13 mouse cellular contexts compared by ENCODE assay signal in the genomic region with DNA sequence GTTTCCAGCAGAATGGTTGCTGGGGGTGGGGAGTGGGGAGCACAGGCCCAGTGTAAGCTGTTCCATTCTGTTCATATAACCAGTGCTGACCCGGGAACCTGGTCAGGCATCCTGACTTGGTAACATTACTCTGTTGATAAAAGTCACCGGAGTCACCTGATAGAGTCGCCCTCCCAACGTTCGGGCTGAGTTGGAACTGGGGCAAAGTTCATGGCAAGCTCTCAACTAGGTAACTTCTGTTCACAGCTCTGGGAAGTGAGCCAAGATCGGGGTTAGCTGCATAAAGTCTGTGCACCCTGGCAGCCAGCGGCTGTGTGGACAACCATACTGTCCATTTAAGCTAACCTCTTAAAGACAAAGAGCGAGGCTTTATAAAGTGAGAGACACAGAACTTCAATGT. TPM values are rescaled to one million over a fixed set of nuclear protein-coding genes. Genes with fewer than 3 reads are reported as not detected.
DNase-seq lines count a peak whose midpoint lies in the region; ATAC-seq and TF ChIP-seq lines count a peak whose summit lies in the region.
"Not testable (repeated sequence)": the region's sequence is repeated elsewhere in the genome, so short reads cannot be mapped to it uniquely, and the experiment has no call there.
"Had no signal": no experiment of that assay in that cellular context is flagged by ENCODE, and none has a peak within 500 bp of the region (broad histone marks: within the 10 kb centered on the region; RNA-seq: fewer than 3 reads in every experiment).

No protein-coding gene starts in this region.

- H3K9me3 ChIP-seq in heart, embryonic 16.5 days (replicated peaks; ENCODE audit: control insufficient read depth, low read length); lung, postnatal 0 days (ENCODE audit: low read length): not testable (repeated sequence)

- peak overlapping the region; percentile 88 for H3K27ac ChIP-seq in heart, embryonic 16.5 days (ENCODE audit: low read length)
- not testable (repeated sequence) for H3K27ac ChIP-seq in lung, postnatal 0 days (ENCODE audit: low read length)

- WGBS in heart, embryonic 16.5 days, result 12% methylated on average over 8 of the region's 8 CpGs
- WGBS in lung, postnatal 0 days, result 33% methylated on average over 8 of the region's 8 CpGs

- ATAC-seq in heart, embryonic 16.5 days (replicated peaks; ENCODE audit: extremely low read depth, insufficient read depth, low FRiP score), result peak; percentile 89
- ATAC-seq in lung, postnatal 0 days, result peak; percentile 88

- H3K9ac ChIP-seq in heart, embryonic 16.5 days (ENCODE audit: low read length), result peak overlapping the region; percentile 20; the same call in 1 of the 2 replicates
- H3K9ac ChIP-seq in lung, postnatal 0 days (replicated peaks; ENCODE audit: low read depth), result not testable (repeated sequence)

- not testable (repeated sequence) for H3K27me3 ChIP-seq in heart, embryonic 16.5 days (ENCODE audit: control insufficient read depth, insufficient read depth, low read length); lung, postnatal 0 days (replicated peaks; ENCODE audit: insufficient read depth, low read length)

- peak; percentile 70 for DNase-seq in adrenal gland, adult 2 months
- DNase-seq in gastrocnemius, adult 8-10 months (ENCODE audit: low spot score in 2 of 2), result peak; percentile 21 to 48
- DNase-seq in kidney, adult 18-20 months, result peak; percentile 89
- peak; percentile 56 for DNase-seq in liver
- peak; percentile 83 for DNase-seq in lung, postnatal 0 days (ENCODE audit: low spot score)
- peak; percentile 25 for DNase-seq in ovary, postnatal 36 days (ENCODE audit: low spot score)
- peak; percentile 82 for DNase-seq in yolk sac, embryonic 10.5 days (ENCODE audit: low spot score)

- H3K36me3 ChIP-seq in heart, embryonic 16.5 days (ENCODE audit: control insufficient read depth, insufficient read depth); lung, postnatal 0 days (ENCODE audit: insufficient read depth, low read length): not testable (repeated sequence)

- peak overlapping the region; percentile 47 for H3K4me2 ChIP-seq in heart, embryonic 16.5 days (ENCODE audit: low read depth, low read length)
- H3K4me2 ChIP-seq in lung, postnatal 0 days (replicated peaks; ENCODE audit: low read depth, low read length), result not testable (repeated sequence)

- not testable (repeated sequence) for TF ChIP-seq EP300 in lung, postnatal 0 days (IDR thresholded peaks at IDR 0.05)

- not testable (repeated sequence) for TF ChIP-seq CTCF in lung, postnatal 0 days (IDR thresholded peaks at IDR 0.05)

- peaks cover 16% of the 10 kb centered on the region for H3K4me1 ChIP-seq in heart, embryonic 16.5 days (ENCODE audit: control insufficient read depth, insufficient read depth, low read length)
- not testable (repeated sequence) for H3K4me1 ChIP-seq in lung, postnatal 0 days (ENCODE audit: insufficient read depth, low read depth, low read length)

- H3K4me3 ChIP-seq in heart, embryonic 16.5 days (ENCODE audit: low read length); lung, postnatal 0 days (ENCODE audit: low read depth, low read length): not testable (repeated sequence)

RNA-seq across cellular contexts. Expression of a gene that starts 10.1 kb away (rescaled TPM):
- total RNA-seq in adrenal gland, adult 2 months (2021), result 10 to 100 TPM; 11.8 TPM
- polyA plus RNA-seq in adrenal gland, adult 2 months (2012; rRNA removed), result 2.9 and 4.1 TPM in 2 replicates
- total RNA-seq in gastrocnemius, adult 8-10 months (2022), result 1 to 10 TPM; 2.5 to 5.3 (median 3.4) TPM
- polyA plus RNA-seq in heart, embryonic 16.5 days (2015; fragmentation: Nextera tagmentation; extraction: Ambion mirVana), result 31.0 and 34.0 TPM in 2 replicates
- 164 and 195 TPM in 2 replicates for polyA plus RNA-seq in lung, postnatal 0 days (2015; fragmentation: Nextera tagmentation; extraction: Ambion mirVana)
- total RNA-seq: monocyte, adult 5-6 weeks had no signal

RNA-seq across cellular contexts. Expression of a gene that starts 11.6 kb away (rescaled TPM):
- total RNA-seq in adrenal gland, adult 2 months (2021), result 10 to 100 TPM; 19.5 to 26.1 TPM
- polyA plus RNA-seq in adrenal gland, adult 2 months (2012; rRNA removed), result 20.9 and 31.7 TPM in 2 replicates
- total RNA-seq in gastrocnemius, adult 8-10 months (2022), result 10 to 100 TPM; 14.9 to 20.7 (median 17.2) TPM
- 75.6 and 85.0 TPM in 2 replicates for polyA plus RNA-seq in heart, embryonic 16.5 days (2015; fragmentation: Nextera tagmentation; extraction: Ambion mirVana)
- polyA plus RNA-seq in lung, postnatal 0 days (2015; fragmentation: Nextera tagmentation; extraction: Ambion mirVana), result 79.7 and 99.8 TPM in 2 replicates

RNA-seq across cellular contexts. Expression of a gene that starts 14.6 kb away (rescaled TPM):
- total RNA-seq in adrenal gland, adult 2 months (2021), result not detected
- polyA plus RNA-seq in adrenal gland, adult 2 months (2012; rRNA removed), result not detected in 2 replicates
- not detected for total RNA-seq in gastrocnemius, adult 8-10 months (2022)
- not detected in 2 replicates for polyA plus RNA-seq in heart, embryonic 16.5 days (2015; fragmentation: Nextera tagmentation; extraction: Ambion mirVana)
- not detected in 2 replicates for polyA plus RNA-seq in lung, postnatal 0 days (2015; fragmentation: Nextera tagmentation; extraction: Ambion mirVana)
- total RNA-seq: layer of hippocampus, postnatal 25 days; monocyte, adult 5-6 weeks had no signal
- polyA plus RNA-seq: hindbrain, embryonic 15.5 days; limb, embryonic 13.5 days; spleen, adult 2 months had no signal

RNA-seq across cellular contexts. Expression of a gene that starts 38.9 kb away (rescaled TPM):
- 1 to 10 TPM; 2.3 to 3.1 TPM for total RNA-seq in adrenal gland, adult 2 months (2021)
- polyA plus RNA-seq in adrenal gland, adult 2 months (2012; rRNA removed), result 5.0 and 5.6 TPM in 2 replicates
- under 1 TPM in 3 of 4 experiments, not detected in 1; 0.07 to 0.16 (median 0.16) TPM for total RNA-seq in gastrocnemius, adult 8-10 months (2022)
- 0.66 and 0.96 TPM in 2 replicates for polyA plus RNA-seq in heart, embryonic 16.5 days (2015; fragmentation: Nextera tagmentation; extraction: Ambion mirVana)
- 0.12 and 0.13 TPM in 2 replicates for polyA plus RNA-seq in lung, postnatal 0 days (2015; fragmentation: Nextera tagmentation; extraction: Ambion mirVana)
- total RNA-seq: monocyte, adult 5-6 weeks had no signal

RNA-seq across cellular contexts. Expression of a gene that starts 39.5 kb away (rescaled TPM):
- not detected for total RNA-seq in adrenal gland, adult 2 months (2021)
- not detected in 2 replicates for polyA plus RNA-seq in adrenal gland, adult 2 months (2012; rRNA removed)
- total RNA-seq in gastrocnemius, adult 8-10 months (2022), result not detected
- not detected in 2 replicates for polyA plus RNA-seq in heart, embryonic 16.5 days (2015; fragmentation: Nextera tagmentation; extraction: Ambion mirVana)
- polyA plus RNA-seq in lung, postnatal 0 days (2015; fragmentation: Nextera tagmentation; extraction: Ambion mirVana), result not detected in 2 replicates
- total RNA-seq: layer of hippocampus, postnatal 25 days; monocyte, adult 5-6 weeks had no signal
- polyA plus RNA-seq: hindbrain, embryonic 15.5 days; limb, embryonic 13.5 days; spleen, adult 2 months had no signal

Comparison
In these comparisons a context has a peak if more than half of its experiments do, and no peak if none do; other contexts are left out.
1. DNase-seq: peak in every context shown above with its lines; median percentile 89 in kidney, adult 18-20 months; 83 in lung, postnatal 0 days; 82 in yolk sac, embryonic 10.5 days; 70 in adrenal gland, adult 2 months; 56 in liver; 34 in gastrocnemius, adult 8-10 months; 25 in ovary, postnatal 36 days.